Mouse (Mus musculus): ENCODE measurements around the gene Kcna1. TPM values are rescaled to one million over a fixed set of nuclear protein-coding genes. Genes with fewer than 3 reads are reported as not detected.

The Kcna1 gene
- polyA plus RNA-seq (2015; fragmentation: Illumina TruSeq; extraction: RNeasy Lipid Tissue Mini Kit (QIAGEN cat#74804); ENCODE audit: insufficient read depth, low read depth, low replicate concordance), result 0.78 TPM

DNA sequence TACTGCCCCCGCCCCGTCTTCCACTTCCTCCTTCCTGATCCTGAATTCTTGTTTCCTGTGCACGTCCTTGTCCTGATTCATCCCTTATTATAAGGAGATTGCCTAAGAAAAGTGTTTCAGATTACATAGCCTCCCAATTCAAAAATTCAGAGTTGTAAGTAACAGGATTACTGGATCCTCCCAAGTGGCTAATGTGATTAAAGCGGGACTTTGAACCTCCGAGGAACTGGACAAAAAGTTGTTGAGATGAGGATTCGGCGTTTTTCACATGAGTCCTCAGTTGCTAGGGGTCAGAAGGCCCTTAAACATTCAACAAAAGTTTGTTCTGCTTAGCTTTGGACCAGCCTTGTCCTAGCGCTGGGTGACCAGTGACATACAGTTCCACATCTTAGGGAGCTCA is at the start of gene Kcna1:
Gene Kcna1, minus strand, starts transcription at position 4 of the 400 bp plus-strand sequence.

Other genes starting within 250 kb of the Kcna1 start
- 1.9 TPM for gene Kcna5, start 111.0 kb downstream of the Kcna1 start, polyA plus RNA-seq (2015; fragmentation: Illumina TruSeq; extraction: RNeasy Lipid Tissue Mini Kit (QIAGEN cat#74804); ENCODE audit: insufficient read depth, low read depth, low replicate concordance)
- gene Kcna6, start 94.3 kb upstream of the Kcna1 start, polyA plus RNA-seq (2015; fragmentation: Illumina TruSeq; extraction: RNeasy Lipid Tissue Mini Kit (QIAGEN cat#74804); ENCODE audit: insufficient read depth, low read depth, low replicate concordance), result 1.1 TPM
- gene Ndufa9, start 202.8 kb upstream of the Kcna1 start, polyA plus RNA-seq (2015; fragmentation: Illumina TruSeq; extraction: RNeasy Lipid Tissue Mini Kit (QIAGEN cat#74804); ENCODE audit: insufficient read depth, low read depth, low replicate concordance), result 16.1 TPM
- not detected for gene Akap3, start 206.7 kb upstream of the Kcna1 start, polyA plus RNA-seq (2015; fragmentation: Illumina TruSeq; extraction: RNeasy Lipid Tissue Mini Kit (QIAGEN cat#74804); ENCODE audit: insufficient read depth, low read depth, low replicate concordance)

All from pancreas, adult 10 weeks (tissue).